Mouse (Mus musculus) bone marrow, adult 2 months (tissue): Measurements from ENCODE around the gene Fam114a2.

Experiments used
- CTCF ChIP-seq: fragments of 200-500 bp; IDR thresholded peaks from 2 replicates; pipeline ENCODE4 v1.5.1; 2011; ENCODE audit warnings: low read length, control low read depth; ENCODE audit not compliant: control insufficient read depth, insufficient read depth
- POLR2A ChIP-seq: fragments of 200-500 bp; IDR thresholded peaks from 2 replicates; pipeline ENCODE4 v1.6.1; 2011; ENCODE audit warnings: low read depth, mild to moderate bottlenecking, control low read depth, low read length, borderline replicate concordance; ENCODE audit not compliant: control insufficient read depth

DNA sequence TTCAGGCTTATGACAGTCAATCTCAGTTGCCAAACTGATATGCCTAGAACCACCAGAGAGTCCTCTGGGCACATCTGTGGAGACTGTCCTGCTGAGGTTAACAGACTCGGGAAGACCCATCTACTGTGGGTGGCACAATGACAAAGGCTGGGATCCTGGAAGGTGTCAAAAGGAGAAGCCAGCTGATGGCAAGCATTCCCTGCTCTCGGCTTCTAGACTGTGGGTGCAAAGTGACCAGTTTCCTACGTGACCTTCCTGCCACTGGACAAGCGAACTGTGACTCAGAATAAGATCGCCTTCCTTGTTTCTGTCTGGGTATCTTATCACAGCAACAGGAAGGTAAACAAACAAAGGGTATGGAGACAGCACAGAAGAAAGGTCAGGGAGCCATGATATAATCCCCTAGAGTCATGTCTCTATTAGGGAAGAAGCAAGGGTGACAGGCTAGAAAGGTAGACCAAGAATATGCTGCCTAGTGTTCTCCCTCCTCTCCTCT lies 1.4 kb downstream of the Fam114a2 start:
- TF ChIP-seq CTCF (no peak), POLR2A (no peak)
